Mouse (Mus musculus): Measurements from ENCODE around the gene Adcy5. TPM values are rescaled to one million over a fixed set of nuclear protein-coding genes. Genes with fewer than 3 reads are reported as not detected.

Gene Adcy5
- polyA plus RNA-seq, 1 experiment, result 2.8 TPM

DNA sequence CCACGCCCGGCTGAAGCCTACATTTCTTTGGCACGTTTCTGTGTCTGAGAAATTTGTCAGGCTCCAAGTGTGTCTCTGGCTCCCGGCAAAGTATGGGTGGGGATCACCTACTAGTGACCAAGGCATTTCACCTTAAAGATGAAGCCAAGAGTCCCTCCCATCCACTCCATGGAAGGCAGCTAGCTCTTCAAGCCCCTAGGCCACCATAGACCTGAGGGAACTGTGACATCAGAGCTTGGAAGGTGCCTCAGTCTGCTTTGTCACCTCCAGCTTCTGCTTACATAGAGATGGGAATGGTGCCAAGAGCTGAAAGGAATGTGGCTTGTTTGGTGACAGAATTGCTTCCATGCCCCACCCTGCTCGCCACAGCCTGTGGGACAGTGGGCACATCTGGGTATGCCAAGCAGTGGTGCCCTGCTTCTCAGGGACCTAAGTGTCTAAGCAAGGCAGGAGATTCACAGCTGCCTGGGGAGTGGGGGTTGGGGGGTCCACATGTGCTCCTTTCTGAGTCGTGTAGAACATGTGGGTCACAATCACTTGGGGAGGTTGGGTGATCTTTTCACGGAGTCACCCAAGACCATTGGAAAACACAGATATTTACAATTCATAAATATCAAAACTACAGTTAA lies 38.2 kb upstream of the Adcy5 start:
- no peak overlapping the region for H3K27ac ChIP-seq (ENCODE audit: control insufficient read depth, insufficient read depth, low read depth, low read length)
- no peaks in the 10 kb centered on the region for H3K4me1 ChIP-seq (ENCODE audit: control insufficient read depth, insufficient read depth, low read length)
- H3K36me3 ChIP-seq (ENCODE audit: control insufficient read depth, insufficient read depth, low read length), result no peaks in the 10 kb centered on the region
- no peaks in the 10 kb centered on the region for H3K27me3 ChIP-seq (ENCODE audit: control insufficient read depth, insufficient read depth, low read length)
- TF ChIP-seq CTCF (IDR thresholded peaks at IDR 0.05; ENCODE audit: control insufficient read depth, insufficient read depth, insufficient replicate concordance, low read depth, low read length), result no peak
- TF ChIP-seq POLR2A (IDR thresholded peaks at IDR 0.05; ENCODE audit: control insufficient read depth, low read depth, low read length), result no peak
- no peak overlapping the region for H3K4me3 ChIP-seq (ENCODE audit: control insufficient read depth, low read depth, low read length)

- H3K27me3 ChIP-seq (ENCODE audit: control insufficient read depth, insufficient read depth, low read length), result no peaks in the 10 kb centered on the region
- no peaks in the 10 kb centered on the region for H3K4me1 ChIP-seq (ENCODE audit: control insufficient read depth, insufficient read depth, low read length)
- no peak overlapping the region for H3K27ac ChIP-seq (ENCODE audit: control insufficient read depth, insufficient read depth, low read depth, low read length)
- no peak overlapping the region for H3K4me3 ChIP-seq (ENCODE audit: control insufficient read depth, low read depth, low read length)
- no peak for TF ChIP-seq CTCF (IDR thresholded peaks at IDR 0.05; ENCODE audit: control insufficient read depth, insufficient read depth, insufficient replicate concordance, low read depth, low read length)
- no peak for TF ChIP-seq POLR2A (IDR thresholded peaks at IDR 0.05; ENCODE audit: control insufficient read depth, low read depth, low read length)
- H3K36me3 ChIP-seq (ENCODE audit: control insufficient read depth, insufficient read depth, low read length), result no peaks in the 10 kb centered on the region
Observed at GRCm38 (mm10) chr16:35117436-35117835, 37.2 kb upstream of the Adcy5 start.

GRCm38 (mm10) chr16:35120603-35121002 lies 34.1 kb upstream of the Adcy5 start:
- TF ChIP-seq POLR2A (IDR thresholded peaks at IDR 0.05; ENCODE audit: control insufficient read depth, low read depth, low read length), result no peak
- no peak for TF ChIP-seq CTCF (IDR thresholded peaks at IDR 0.05; ENCODE audit: control insufficient read depth, insufficient read depth, insufficient replicate concordance, low read depth, low read length)
- H3K27me3 ChIP-seq (ENCODE audit: control insufficient read depth, insufficient read depth, low read length), result no peaks in the 10 kb centered on the region
- no peak overlapping the region for H3K27ac ChIP-seq (ENCODE audit: control insufficient read depth, insufficient read depth, low read depth, low read length)
- H3K36me3 ChIP-seq (ENCODE audit: control insufficient read depth, insufficient read depth, low read length), result no peaks in the 10 kb centered on the region
- H3K4me3 ChIP-seq (ENCODE audit: control insufficient read depth, low read depth, low read length), result no peak overlapping the region
- no peaks in the 10 kb centered on the region for H3K4me1 ChIP-seq (ENCODE audit: control insufficient read depth, insufficient read depth, low read length)

GRCm38 (mm10) chr16:35127270-35127669 lies 27.4 kb upstream of the Adcy5 start:
- H3K27me3 ChIP-seq (ENCODE audit: control insufficient read depth, insufficient read depth, low read length), result no peaks in the 10 kb centered on the region
- H3K36me3 ChIP-seq (ENCODE audit: control insufficient read depth, insufficient read depth, low read length), result no peaks in the 10 kb centered on the region
- H3K4me1 ChIP-seq (ENCODE audit: control insufficient read depth, insufficient read depth, low read length), result no peaks in the 10 kb centered on the region; the same call in 1 of the 2 replicates
- TF ChIP-seq POLR2A (IDR thresholded peaks at IDR 0.05; ENCODE audit: control insufficient read depth, low read depth, low read length) (no peak), CTCF (IDR thresholded peaks at IDR 0.05; ENCODE audit: control insufficient read depth, insufficient read depth, insufficient replicate concordance, low read depth, low read length) (no peak)
- no peak overlapping the region for H3K27ac ChIP-seq (ENCODE audit: control insufficient read depth, insufficient read depth, low read depth, low read length)
- H3K4me3 ChIP-seq (ENCODE audit: control insufficient read depth, low read depth, low read length), result no peak overlapping the region

- H3K4me1 ChIP-seq (ENCODE audit: control insufficient read depth, insufficient read depth, low read length), result no peaks in the 10 kb centered on the region; the same call in 1 of the 2 replicates
- no peak overlapping the region for H3K4me3 ChIP-seq (ENCODE audit: control insufficient read depth, low read depth, low read length)
- no peak overlapping the region for H3K27ac ChIP-seq (ENCODE audit: control insufficient read depth, insufficient read depth, low read depth, low read length)
- no peaks in the 10 kb centered on the region for H3K27me3 ChIP-seq (ENCODE audit: control insufficient read depth, insufficient read depth, low read length)
- no peak for TF ChIP-seq POLR2A (IDR thresholded peaks at IDR 0.05; ENCODE audit: control insufficient read depth, low read depth, low read length)
- no peak for TF ChIP-seq CTCF (IDR thresholded peaks at IDR 0.05; ENCODE audit: control insufficient read depth, insufficient read depth, insufficient replicate concordance, low read depth, low read length)
- no peaks in the 10 kb centered on the region for H3K36me3 ChIP-seq (ENCODE audit: control insufficient read depth, insufficient read depth, low read length)
Observed at GRCm38 (mm10) chr16:35130172-35130571, 24.5 kb upstream of the Adcy5 start.

DNA sequence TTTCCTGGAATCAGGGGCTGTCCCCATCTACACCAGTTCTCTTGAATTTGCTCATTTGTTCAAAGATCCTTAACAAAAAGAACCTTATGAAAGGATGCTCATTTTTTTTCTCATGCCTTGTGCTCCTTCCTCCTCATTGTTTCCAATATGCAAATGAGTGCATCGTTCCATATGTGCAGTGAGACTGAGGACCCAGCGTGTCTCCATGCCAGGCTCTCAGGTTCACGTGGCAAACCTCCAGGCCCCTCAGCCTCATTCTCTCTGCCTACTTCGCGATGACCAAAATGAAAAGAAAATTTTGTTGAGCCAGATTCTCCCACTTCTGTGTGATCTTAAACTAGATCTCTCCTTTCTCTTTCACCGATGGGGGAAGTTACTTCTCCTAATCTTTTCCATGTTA lies 15.3 kb upstream of the Adcy5 start:
- H3K36me3 ChIP-seq (ENCODE audit: control insufficient read depth, insufficient read depth, low read length), result no peaks in the 10 kb centered on the region
- peaks cover 6% of the 10 kb centered on the region for H3K4me1 ChIP-seq (ENCODE audit: control insufficient read depth, insufficient read depth, low read length)
- H3K4me3 ChIP-seq (ENCODE audit: control insufficient read depth, low read depth, low read length), result no peak overlapping the region
- TF ChIP-seq POLR2A (IDR thresholded peaks at IDR 0.05; ENCODE audit: control insufficient read depth, low read depth, low read length) (no peak), CTCF (IDR thresholded peaks at IDR 0.05; ENCODE audit: control insufficient read depth, insufficient read depth, insufficient replicate concordance, low read depth, low read length) (no peak)
- H3K27ac ChIP-seq (ENCODE audit: control insufficient read depth, insufficient read depth, low read depth, low read length), result no peak overlapping the region
- H3K27me3 ChIP-seq (ENCODE audit: control insufficient read depth, insufficient read depth, low read length), result 0 out of 2 replicates have a peak, but pooled peaks cover 2% of the 10 kb centered on the region

DNA sequence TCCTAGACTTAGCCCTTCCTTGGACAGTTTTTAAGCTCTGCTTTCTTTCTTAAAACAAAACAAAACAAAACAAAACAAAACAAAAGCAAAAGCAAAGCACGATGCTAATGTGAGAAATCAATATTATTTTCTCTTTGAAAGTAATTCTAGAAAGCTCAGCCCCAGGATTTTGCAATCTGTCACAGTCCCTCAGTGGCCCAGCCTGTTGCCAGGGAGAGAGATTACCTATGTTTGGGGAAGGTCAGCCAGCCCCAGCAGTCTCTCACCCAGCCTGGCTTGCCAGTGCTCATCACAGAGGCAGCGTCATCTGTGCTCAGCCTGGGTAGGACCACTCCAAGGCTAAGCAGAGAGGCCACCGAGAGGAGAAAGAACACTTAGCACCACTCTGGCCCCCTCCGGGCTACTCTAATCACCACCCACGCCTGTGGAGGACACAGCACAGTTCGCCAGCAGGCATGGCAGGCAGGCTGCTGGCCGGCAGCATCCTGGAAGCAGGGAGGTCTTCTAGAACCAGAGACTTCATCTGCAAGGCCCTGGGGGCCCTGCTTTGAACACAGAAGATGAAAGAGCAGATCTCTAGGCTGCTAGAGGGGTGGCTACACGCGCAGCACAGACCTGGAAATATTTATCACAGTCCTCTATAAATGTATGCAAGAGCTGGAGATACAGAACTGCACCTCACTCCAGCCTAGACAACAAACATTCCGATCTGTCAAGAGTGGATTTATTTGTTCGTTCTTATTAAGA lies 14.6 kb upstream of the Adcy5 start:
- H3K4me1 ChIP-seq (ENCODE audit: control insufficient read depth, insufficient read depth, low read length), result peaks cover 6% of the 10 kb centered on the region
- no peak overlapping the region for H3K4me3 ChIP-seq (ENCODE audit: control insufficient read depth, low read depth, low read length)
- H3K36me3 ChIP-seq (ENCODE audit: control insufficient read depth, insufficient read depth, low read length), result no peaks in the 10 kb centered on the region
- H3K27ac ChIP-seq (ENCODE audit: control insufficient read depth, insufficient read depth, low read depth, low read length), result no peak overlapping the region
- TF ChIP-seq CTCF (IDR thresholded peaks at IDR 0.05; ENCODE audit: control insufficient read depth, insufficient read depth, insufficient replicate concordance, low read depth, low read length), result no peak
- no peak for TF ChIP-seq POLR2A (IDR thresholded peaks at IDR 0.05; ENCODE audit: control insufficient read depth, low read depth, low read length)
- H3K27me3 ChIP-seq (ENCODE audit: control insufficient read depth, insufficient read depth, low read length), result 0 out of 2 replicates have a peak, but pooled peaks cover 2% of the 10 kb centered on the region
